Mouse (Mus musculus) stomach, postnatal 0 days (tissue): ENCODE results near the gene Arid5b. TPM values are rescaled to one million over a fixed set of nuclear protein-coding genes. Genes with fewer than 3 reads are reported as not detected.

ENCODE experiments used
- ATAC-seq: fragments of 200-750 bp; cut with Nextera tagmentation; 2 replicates; pipeline ENCODE4 v1.8.0; 2017; ENCODE audit not compliant: low FRiP score, low TSS enrichment
- DNase-seq: peaks from one replicate; pipeline ENCODE4 v3.0.0-alpha.2; 2016; ENCODE audit warnings: low spot score
- H3K27ac ChIP-seq: fragments of 300-500 bp; sonication (generic); replicated peaks from 2 replicates; pipeline ENCODE4 v1.5.1; 2014; ENCODE audit warnings: mild to moderate bottlenecking, control low read depth
- H3K27me3 ChIP-seq: fragments of 300-500 bp; sonication (generic); 2 replicates; pipeline ENCODE4 v1.6.1; 2014; ENCODE audit warnings: low read length; ENCODE audit not compliant: control insufficient read depth, insufficient read depth
- H3K36me3 ChIP-seq: fragments of 300-500 bp; sonication (generic); 2 replicates; pipeline ENCODE4 v1.6.1; 2014; ENCODE audit warnings: low read length, mixed read lengths; ENCODE audit not compliant: control insufficient read depth, insufficient read depth
- H3K4me1 ChIP-seq: fragments of 300-500 bp; sonication (generic); replicated peaks from 2 replicates; pipeline ENCODE4 v1.6.1; 2014; ENCODE audit warnings: antibody characterized with exemption; ENCODE audit not compliant: control insufficient read depth, insufficient read depth
- H3K4me2 ChIP-seq: fragments of 300-500 bp; sonication (generic); replicated peaks from 2 replicates; pipeline ENCODE4 v1.6.1; 2014; ENCODE audit warnings: low read depth, mild to moderate bottlenecking, control low read depth, moderate library complexity
- H3K4me3 ChIP-seq: fragments of 300-500 bp; sonication (generic); 2 replicates; pipeline ENCODE4 v1.5.1; 2014; ENCODE audit warnings: low read depth, low read length, control low read depth
- H3K9ac ChIP-seq: fragments of 300-500 bp; sonication (generic); 2 replicates; pipeline ENCODE4 v1.6.1; 2014; ENCODE audit warnings: mild to moderate bottlenecking, low read length, control low read depth, mixed read lengths
- H3K9me3 ChIP-seq: fragments of 300-500 bp; sonication (generic); 2 replicates; pipeline ENCODE4 v1.6.1; 2016; ENCODE audit warnings: low read length; ENCODE audit not compliant: control insufficient read depth
- CTCF ChIP-seq: IDR thresholded peaks from 2 replicates; pipeline ENCODE4 v1.5.1; 2016; ENCODE audit warnings: antibody characterized with exemption, low read depth, mild to moderate bottlenecking, moderate library complexity
- EP300 ChIP-seq: optimal IDR thresholded peaks from 2 replicates; pipeline ENCODE3; 2016; ENCODE audit warnings: antibody characterized with exemption
- WGBS: fragments of 180-500 bp; shearing (Covaris S2); extraction: QIAGEN DNeasy Blood & Tissue Kit; methylation state at CpG from one replicate; pipeline ENCODE4 v1.1.7; 2014; 5-methylcytosine and 5-hydroxymethylcytosine counted together
- polyA plus RNA-seq: library from polyadenylated mRNA; unstranded; fragments of >200 nt; fragmentation: Nextera tagmentation; extraction: Ambion mirVana; gene quantifications from 2 replicates; pipeline ENCODE4 v1.2.1, GENCODE M21; 2015

Arid5b gene
- polyA plus RNA-seq, 1 experiment from 2014 or later: 18.3 TPM

GRCm38 (mm10) chr10:68140871-68141270 is 137.7 kb downstream of the Arid5b start:
- no peak for DNase-seq
- H3K9ac ChIP-seq: no peak overlapping the region
- 17% methylated on average over 2 of the region's 2 CpGs for WGBS
- H3K27me3 ChIP-seq: no peaks in the 10 kb centered on the region
- H3K36me3 ChIP-seq: no peaks in the 10 kb centered on the region
- TF ChIP-seq EP300 (no peak), CTCF (no peak)
- no peak for ATAC-seq
- no peaks in the 10 kb centered on the region for H3K9me3 ChIP-seq
- H3K4me2 ChIP-seq: no peak overlapping the region
- H3K4me1 ChIP-seq: no peaks in the 10 kb centered on the region
- H3K27ac ChIP-seq: no peak overlapping the region
- no peak overlapping the region for H3K4me3 ChIP-seq

GRCm38 (mm10) chr10:68140306-68140705 is 138.2 kb downstream of the Arid5b start:
- Histone ChIP-seq H3K9ac (no peak overlapping the region), H3K4me2 (no peak overlapping the region), H3K4me1 (no peaks in the 10 kb centered on the region), H3K36me3 (no peaks in the 10 kb centered on the region), H3K9me3 (no peaks in the 10 kb centered on the region), H3K27me3 (no peaks in the 10 kb centered on the region), H3K4me3 (no peak overlapping the region), H3K27ac (no peak overlapping the region)
- WGBS: 43% methylated on average over 6 of the region's 6 CpGs
- ATAC-seq (no peak), DNase-seq (no peak)
- no peak for TF ChIP-seq EP300
- TF ChIP-seq CTCF: no peak

DNA sequence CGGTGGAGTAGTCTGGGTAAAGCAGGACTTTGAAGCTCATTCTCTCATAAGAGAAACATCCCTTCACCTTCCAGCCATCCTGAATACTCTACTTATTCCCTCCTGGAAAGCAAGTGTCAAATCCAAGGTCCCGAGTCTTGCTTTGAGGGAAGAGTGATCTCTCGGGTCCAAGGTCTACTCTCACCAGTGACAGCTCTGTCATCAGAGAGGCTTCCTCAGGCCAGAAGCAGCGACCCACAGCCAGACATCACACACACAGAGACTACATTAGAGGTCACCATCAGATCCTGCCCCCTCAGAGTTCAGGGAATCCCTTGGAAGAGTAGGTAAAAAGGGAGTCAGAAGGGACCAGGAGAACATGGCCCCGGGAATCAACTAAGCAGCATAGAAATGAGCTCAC is 140.4 kb downstream of the Arid5b start:
- Histone ChIP-seq H3K27ac (no peak overlapping the region), H3K9me3 (no peaks in the 10 kb centered on the region), H3K36me3 (no peaks in the 10 kb centered on the region), H3K27me3 (no peaks in the 10 kb centered on the region), H3K4me3 (no peak overlapping the region), H3K4me1 (0 out of 2 replicates have a peak, but pooled peaks cover 4% of the 10 kb centered on the region), H3K4me2 (no peak overlapping the region), H3K9ac (no peak overlapping the region)
- WGBS: 93% methylated on average over 5 of the region's 5 CpGs
- ATAC-seq (no peak), DNase-seq (no peak)
- no peak for TF ChIP-seq CTCF

GRCm38 (mm10) chr10:68137151-68137833 is 141.2 kb downstream of the Arid5b start:
- no peaks in the 10 kb centered on the region for H3K27me3 ChIP-seq
- H3K4me1 ChIP-seq: 0 out of 2 replicates have a peak, but pooled peaks cover 4% of the 10 kb centered on the region
- TF ChIP-seq CTCF (no peak), EP300 (no peak)
- peak; percentile 36 for DNase-seq
- ATAC-seq: peak; percentile 35; the same call in 1 of the 2 replicates
- peak overlapping the region; percentile 53 for H3K4me2 ChIP-seq
- H3K27ac ChIP-seq: peak overlapping the region; percentile 86
- peaks cover 5% of the 10 kb centered on the region; the same call in 1 of the 2 replicates for H3K36me3 ChIP-seq
- WGBS: 60% methylated on average over 11 of the region's 11 CpGs
- H3K4me3 ChIP-seq: no peak overlapping the region
- H3K9ac ChIP-seq: peak overlapping the region; percentile 72; the same call in 1 of the 2 replicates
- no peaks in the 10 kb centered on the region for H3K9me3 ChIP-seq

- Histone ChIP-seq H3K27ac (peak overlapping the region; percentile 86), H3K9ac (peak overlapping the region; percentile 72), H3K9me3 (no peaks in the 10 kb centered on the region), H3K4me1 (0 out of 2 replicates have a peak, but pooled peaks cover 4% of the 10 kb centered on the region), H3K4me3 (peak overlapping the region; percentile 56), H3K27me3 (no peaks in the 10 kb centered on the region), H3K4me2 (peak overlapping the region; percentile 53), H3K36me3 (peaks cover 9% of the 10 kb centered on the region)
- TF ChIP-seq CTCF: 0 out of 2 replicates have a peak, but pooled peaks have one; percentile 2
- TF ChIP-seq EP300: no peak
- peak; percentile 96 for ATAC-seq
- under 1% methylated on average over 17 of the region's 18 CpGs for WGBS
- peak; percentile 83 for DNase-seq
Observed at GRCm38 (mm10) chr10:68136480-68137083, 142.0 kb downstream of the Arid5b start.

DNA sequence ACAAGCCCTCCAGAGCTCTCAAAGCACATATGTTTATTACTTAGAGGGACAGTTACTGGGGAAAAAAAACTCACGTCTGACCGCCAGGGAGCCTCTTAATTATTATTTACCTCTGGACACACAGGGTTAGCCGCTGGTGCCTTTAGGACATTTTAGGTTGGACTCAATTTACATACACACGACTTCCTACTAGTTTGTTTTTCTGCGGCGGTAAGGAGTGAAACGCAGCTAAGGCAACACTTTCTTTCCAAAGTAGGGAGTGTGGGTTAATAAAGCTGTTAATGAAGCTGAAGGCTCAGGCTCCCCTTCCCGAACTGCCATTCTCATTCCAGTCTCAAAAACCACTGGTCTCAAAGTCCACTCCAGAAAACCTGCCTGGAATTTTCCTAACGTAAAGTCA is 142.5 kb downstream of the Arid5b start:
- ATAC-seq: no peak
- H3K4me1 ChIP-seq: 0 out of 2 replicates have a peak, but pooled peaks cover 4% of the 10 kb centered on the region
- no peaks in the 10 kb centered on the region for H3K9me3 ChIP-seq
- H3K4me2 ChIP-seq: peak overlapping the region; percentile 53
- H3K27me3 ChIP-seq: no peaks in the 10 kb centered on the region
- peak overlapping the region; percentile 72 for H3K9ac ChIP-seq
- no peak for TF ChIP-seq EP300
- TF ChIP-seq CTCF: 0 out of 2 replicates have a peak, but pooled peaks have one; percentile 2
- peak overlapping the region; percentile 56 for H3K4me3 ChIP-seq
- peak overlapping the region; percentile 86 for H3K27ac ChIP-seq
- WGBS: 9% methylated on average over 9 of the region's 9 CpGs
- no peak for DNase-seq
- H3K36me3 ChIP-seq: peaks cover 12% of the 10 kb centered on the region
